In the genomic region with DNA sequence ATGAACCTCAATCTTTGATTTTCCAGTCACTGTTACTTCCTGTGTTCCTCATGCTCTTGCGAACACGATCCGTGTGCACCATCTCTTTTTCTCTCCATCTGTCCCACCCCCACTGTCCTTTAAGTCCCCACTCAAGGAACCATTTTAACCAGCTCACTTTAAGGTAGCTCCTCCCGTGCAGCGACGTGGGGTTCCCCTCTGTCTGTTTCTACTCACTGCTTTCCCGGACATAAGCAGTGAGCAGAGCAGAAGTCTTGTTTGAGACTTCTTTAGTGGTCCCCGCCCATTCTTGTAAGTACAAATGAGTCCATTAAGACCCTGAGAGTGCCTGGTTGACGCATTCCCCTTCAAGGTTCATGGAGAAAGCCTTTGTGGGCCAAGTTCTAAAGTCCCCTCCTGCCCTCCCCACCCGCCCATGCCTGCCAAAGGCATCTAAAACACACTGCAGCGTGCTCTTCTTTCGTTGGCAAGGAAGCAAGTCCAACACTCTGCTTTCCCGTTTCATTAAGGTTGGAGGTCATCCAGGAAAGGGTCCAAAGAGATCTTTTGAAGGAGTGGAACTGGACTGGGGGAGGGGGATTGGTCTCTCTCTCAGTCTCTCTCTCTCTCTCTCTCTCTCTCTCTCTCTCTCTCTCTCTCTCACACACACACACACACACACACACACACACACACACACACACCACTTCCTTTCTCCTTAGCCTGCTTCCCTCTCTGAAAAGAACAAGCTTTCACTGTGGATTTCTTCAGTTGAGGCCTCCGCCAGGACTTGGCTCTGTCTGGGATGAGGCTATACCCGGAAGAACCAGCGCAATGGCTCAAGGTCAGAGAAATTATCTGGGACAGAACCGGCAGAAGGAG, we compare ENCODE assay signal across 9 mouse cellular contexts. TPM values are rescaled to one million over a fixed set of nuclear protein-coding genes. Genes with fewer than 3 reads are reported as not detected.
DNase-seq lines count a peak whose midpoint lies in the region; ATAC-seq lines count a peak whose summit lies in the region.
"Had no signal": no experiment of that assay in that cellular context is flagged by ENCODE, and none has a peak within 500 bp of the region (broad histone marks: within the 10 kb centered on the region; RNA-seq: fewer than 3 reads in every experiment).

No protein-coding gene starts in this region.

- no peak for DNase-seq in hindbrain, embryonic 10.5 days (ENCODE audit: low spot score)
- DNase-seq in adrenal gland, postnatal 36 days: peak; percentile 54 to 60
- DNase-seq in T-cell, adult 2 months (ENCODE audit: low spot score): no peak
- no peak for DNase-seq in thymus, postnatal 10 days (ENCODE audit: low spot score in 2 of 2)
- DNase-seq in c-Kit-positive CD71-positive TER-119-positive erythroid progenitor cells, embryonic 14.5 days (ENCODE audit: low spot score): no peak

- 0 out of 2 replicates have a peak, but pooled peaks cover 2% of the 10 kb centered on the region for H3K4me1 ChIP-seq in hindbrain, embryonic 13.5 days (replicated peaks)
- H3K4me1 ChIP-seq in hindbrain, embryonic 10.5 days (replicated peaks): peaks cover 5% of the 10 kb centered on the region; the same call in 1 of the 2 replicates
- peaks cover 28% of the 10 kb centered on the region for H3K4me1 ChIP-seq in heart, embryonic 16.5 days (ENCODE audit: control insufficient read depth, insufficient read depth, low read length)
- H3K4me1 ChIP-seq in lung, embryonic 15.5 days: peaks cover 47% of the 10 kb centered on the region

- ATAC-seq in hindbrain, embryonic 13.5 days (ENCODE audit: low FRiP score): peak; percentile 73
- ATAC-seq in heart, embryonic 16.5 days (replicated peaks; ENCODE audit: extremely low read depth, insufficient read depth, low FRiP score): peak; percentile 78
- ATAC-seq in lung, embryonic 15.5 days (ENCODE audit: borderline replicate concordance, extremely low read depth, low FRiP score, low TSS enrichment): peak; percentile 81
- ATAC-seq: Patski had no signal

- no peak overlapping the region for H3K4me2 ChIP-seq in hindbrain, embryonic 13.5 days
- peak overlapping the region; percentile 43 for H3K4me2 ChIP-seq in heart, embryonic 16.5 days (ENCODE audit: low read depth, low read length)
- peak overlapping the region; percentile 41 for H3K4me2 ChIP-seq in lung, embryonic 15.5 days

- H3K36me3 ChIP-seq in hindbrain, embryonic 13.5 days: no peaks in the 10 kb centered on the region
- no peaks in the 10 kb centered on the region for H3K36me3 ChIP-seq in hindbrain, embryonic 10.5 days
- no peaks in the 10 kb centered on the region for H3K36me3 ChIP-seq in heart, embryonic 16.5 days (ENCODE audit: control insufficient read depth, insufficient read depth)
- H3K36me3 ChIP-seq in lung, embryonic 15.5 days: no peaks in the 10 kb centered on the region

- H3K27me3 ChIP-seq in hindbrain, embryonic 13.5 days: no peaks in the 10 kb centered on the region
- H3K27me3 ChIP-seq in hindbrain, embryonic 10.5 days (ENCODE audit: insufficient read depth, poor library complexity, severe bottlenecking): no peaks in the 10 kb centered on the region
- H3K27me3 ChIP-seq in heart, embryonic 16.5 days (ENCODE audit: control insufficient read depth, insufficient read depth, low read length): no peaks in the 10 kb centered on the region
- no peaks in the 10 kb centered on the region for H3K27me3 ChIP-seq in lung, embryonic 15.5 days
- H3K27me3 ChIP-seq: Patski had no signal

- H3K9me3 ChIP-seq in hindbrain, embryonic 13.5 days: peaks cover 6% of the 10 kb centered on the region; the same call in 1 of the 2 replicates
- H3K9me3 ChIP-seq in hindbrain, embryonic 10.5 days: 0 out of 2 replicates have a peak, but pooled peaks cover 3% of the 10 kb centered on the region
- H3K9me3 ChIP-seq in heart, embryonic 16.5 days (replicated peaks; ENCODE audit: control insufficient read depth, low read length): peaks cover 2% of the 10 kb centered on the region
- no peaks in the 10 kb centered on the region for H3K9me3 ChIP-seq in lung, embryonic 15.5 days

- H3K4me3 ChIP-seq in hindbrain, embryonic 13.5 days: no peak overlapping the region
- H3K4me3 ChIP-seq in hindbrain, embryonic 10.5 days: no peak overlapping the region
- no peak overlapping the region for H3K4me3 ChIP-seq in heart, embryonic 16.5 days (ENCODE audit: low read length)
- H3K4me3 ChIP-seq in lung, embryonic 15.5 days: 0 out of 2 replicates have a peak overlapping the region, but pooled peaks have one; percentile 13

- WGBS in hindbrain, embryonic 13.5 days: 73% methylated on average over 17 of the region's 17 CpGs
- WGBS in hindbrain, embryonic 10.5 days: 82% methylated on average over 17 of the region's 17 CpGs
- WGBS in heart, embryonic 16.5 days: 39% methylated on average over 17 of the region's 17 CpGs
- 25% methylated on average over 17 of the region's 17 CpGs for WGBS in lung, embryonic 15.5 days

- 0 out of 2 replicates have a peak overlapping the region, but pooled peaks have one; percentile 18 for H3K27ac ChIP-seq in hindbrain, embryonic 13.5 days
- no peak overlapping the region for H3K27ac ChIP-seq in hindbrain, embryonic 10.5 days
- H3K27ac ChIP-seq in heart, embryonic 16.5 days (ENCODE audit: low read length): peak overlapping the region; percentile 85
- H3K27ac ChIP-seq in lung, embryonic 15.5 days: peak overlapping the region; percentile 92

- no peak overlapping the region for H3K9ac ChIP-seq in hindbrain, embryonic 13.5 days
- peak overlapping the region; percentile 47 for H3K9ac ChIP-seq in heart, embryonic 16.5 days (ENCODE audit: low read length)
- H3K9ac ChIP-seq in lung, embryonic 15.5 days: no peak overlapping the region; the same call in 1 of the 2 replicates

RNA-seq across cellular contexts. Expression of a gene that starts 30.9 kb away (rescaled TPM):
- 16.1 and 17.0 TPM in 2 replicates for polyA plus RNA-seq in hindbrain, embryonic 13.5 days (2015; fragmentation: Nextera tagmentation; extraction: Ambion mirVana)
- 2.6 and 4.5 TPM in 2 replicates for polyA plus RNA-seq in hindbrain, embryonic 10.5 days (2016; fragmentation: Nextera tagmentation; extraction: Ambion mirVana)
- 10 to 100 TPM; 12.7 to 16.9 TPM for total RNA-seq in adrenal gland, postnatal 36 days (2021)
- polyA plus RNA-seq in heart, embryonic 16.5 days (2015; fragmentation: Nextera tagmentation; extraction: Ambion mirVana): 105 and 117 TPM in 2 replicates
- polyA plus RNA-seq in lung, embryonic 15.5 days (2015; fragmentation: Nextera tagmentation; extraction: Ambion mirVana): 83.4 and 84.3 TPM in 2 replicates

Comparison
In these comparisons a context has a peak if more than half of its experiments do, and no peak if none do; other contexts are left out.
1. DNase-seq: peak in adrenal gland, postnatal 36 days (2 of 2); none in hindbrain, embryonic 10.5 days (single experiment), T-cell, adult 2 months (single experiment), thymus, postnatal 10 days (0 of 2) and c-Kit-positive CD71-positive TER-119-positive erythroid progenitor cells, embryonic 14.5 days (single experiment).
2. Peak in every context shown above with its lines, with median percentiles within 50 percentile points of each other: ATAC-seq.